Mouse (Mus musculus): ENCODE data around the gene Garnl3. TPM values are rescaled to one million over a fixed set of nuclear protein-coding genes. Genes with fewer than 3 reads are reported as not detected.

Gene Garnl3
- polyA plus RNA-seq (2017; shearing (Covaris generic)) = 1.0 TPM

GRCm38 (mm10) chr2:33131500-33132092 is at the start of gene Garnl3:
TSS of gene Garnl3 (minus strand) at chr2:33131654.

GRCm38 (mm10) chr2:32981725-32982271 is 149.7 kb downstream of the Garnl3 start, which contains the start of gene Slc2a8:
TSS of gene Slc2a8 (minus strand) at chr2:32982083.

GRCm38 (mm10) chr2:32961192-32961995 is 170.1 kb downstream of the Garnl3 start, which contains the start of the genes Rpl12 and Lrsam1:
TSS of gene Rpl12 (plus strand) at chr2:32961559.
TSS of gene Lrsam1 (minus strand) at chr2:32961614.

Other genes with a start within 250 kb of the Garnl3 start
- gene Rpl12, start 170.1 kb downstream of the Garnl3 start, polyA plus RNA-seq (2017; shearing (Covaris generic)) = 59.9 TPM
- gene Lrsam1, start 170.0 kb downstream of the Garnl3 start, polyA plus RNA-seq (2017; shearing (Covaris generic)) = 5.2 TPM
- 9.6 TPM for gene Slc2a8, start 149.6 kb downstream of the Garnl3 start, polyA plus RNA-seq (2017; shearing (Covaris generic))
- 0.47 TPM for gene Angptl2, start 84.4 kb upstream of the Garnl3 start, polyA plus RNA-seq (2017; shearing (Covaris generic))
- gene Ralgps1, start 239.8 kb upstream of the Garnl3 start, polyA plus RNA-seq (2017; shearing (Covaris generic)) = 8.9 TPM